Mouse (Mus musculus) Muller cell, postnatal 12 days (primary cell): Measurements from ENCODE around the gene Ptgir.
"Not testable (repeated sequence)": the region's sequence is repeated elsewhere in the genome, so short reads cannot be mapped to it uniquely, and the experiment has no call there.

ENCODE experiments used
- DNase-seq: peaks from one replicate; pipeline ENCODE4 v3.0.0-alpha.2; 2015; ENCODE audit errors: inconsistent ontology term

Ptgir gene

DNA sequence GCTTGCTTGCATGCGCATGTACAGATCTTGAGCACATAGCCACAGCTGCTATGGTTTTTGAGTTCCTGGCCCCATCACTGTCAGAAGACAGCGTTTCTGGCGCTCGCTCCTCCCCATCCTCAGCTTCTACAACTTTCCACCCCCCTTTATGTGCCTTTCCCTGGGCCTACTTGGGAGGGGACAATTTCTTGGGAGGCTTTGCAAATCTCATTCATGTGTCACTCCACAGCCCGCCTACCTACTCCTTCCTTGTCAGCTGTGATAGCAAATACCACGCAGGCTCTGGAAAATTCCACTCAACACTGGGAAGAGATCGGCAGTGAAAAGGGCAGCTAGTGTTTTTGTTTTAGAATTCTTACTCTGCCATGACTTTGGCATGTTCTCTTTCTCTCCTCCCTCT lies 34.0 kb downstream of the Ptgir start:
- DNase-seq, result no peak

DNA sequence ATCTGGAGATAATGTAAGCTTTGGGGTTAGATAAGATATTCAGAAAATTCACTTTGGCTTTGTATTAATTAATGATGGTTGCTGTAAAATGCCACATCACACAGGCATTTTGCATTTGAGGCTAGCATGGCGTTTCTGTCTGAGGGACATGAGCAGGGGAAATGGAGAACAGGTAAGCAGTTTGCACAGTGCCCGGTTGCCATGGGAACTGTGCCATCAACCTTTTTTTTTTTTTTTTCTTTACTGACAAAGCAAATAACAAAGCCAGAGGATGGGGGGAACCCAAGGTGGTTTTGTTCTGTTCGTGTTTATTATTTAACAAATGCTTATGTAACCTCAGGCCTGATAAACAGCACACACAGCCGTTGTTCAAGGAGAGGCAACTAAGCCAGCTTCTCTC lies 36.6 kb downstream of the Ptgir start:
- DNase-seq, result no peak

DNA sequence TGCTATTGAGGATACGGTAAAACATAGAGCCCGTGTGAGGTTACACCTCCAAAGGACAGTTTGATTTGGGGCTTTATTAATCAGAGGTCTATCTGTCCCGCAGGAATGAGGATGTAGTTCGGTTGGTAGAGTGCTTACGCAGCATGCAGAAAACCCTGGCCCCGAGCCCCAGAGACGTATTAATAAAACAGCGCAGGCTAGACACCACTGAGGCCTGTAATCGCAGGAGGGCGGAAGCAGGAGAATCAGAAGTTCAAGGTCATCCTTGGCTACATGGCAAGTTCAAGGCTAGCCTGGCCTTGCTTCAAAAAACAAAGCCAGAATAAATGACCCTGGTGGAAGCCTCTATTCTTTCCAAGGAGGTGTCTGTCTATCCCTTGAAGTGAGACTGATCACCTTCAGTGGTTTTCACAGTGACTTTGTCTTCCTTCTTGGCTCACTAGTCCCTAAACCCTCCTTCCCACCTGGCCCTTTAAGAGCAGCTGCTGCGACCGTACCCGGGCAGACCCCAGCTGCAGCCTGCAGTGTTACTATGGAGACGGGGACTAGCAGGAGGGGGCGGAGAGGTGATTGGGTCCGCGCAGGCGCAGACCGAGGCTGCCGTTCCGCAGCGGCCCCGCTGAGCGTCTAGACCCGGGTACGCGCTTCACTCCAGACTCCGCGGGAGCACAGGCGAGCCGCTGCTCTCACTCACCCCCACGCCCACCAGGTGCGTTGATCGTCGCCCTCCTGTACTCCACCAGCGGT lies 37.9 kb downstream of the Ptgir start, which contains the start of gene Pnmal2:
TSS of gene Pnmal2 (plus strand) at position 622 of the 747 bp plus-strand sequence.
- DNase-seq, result peak; percentile 87

DNA sequence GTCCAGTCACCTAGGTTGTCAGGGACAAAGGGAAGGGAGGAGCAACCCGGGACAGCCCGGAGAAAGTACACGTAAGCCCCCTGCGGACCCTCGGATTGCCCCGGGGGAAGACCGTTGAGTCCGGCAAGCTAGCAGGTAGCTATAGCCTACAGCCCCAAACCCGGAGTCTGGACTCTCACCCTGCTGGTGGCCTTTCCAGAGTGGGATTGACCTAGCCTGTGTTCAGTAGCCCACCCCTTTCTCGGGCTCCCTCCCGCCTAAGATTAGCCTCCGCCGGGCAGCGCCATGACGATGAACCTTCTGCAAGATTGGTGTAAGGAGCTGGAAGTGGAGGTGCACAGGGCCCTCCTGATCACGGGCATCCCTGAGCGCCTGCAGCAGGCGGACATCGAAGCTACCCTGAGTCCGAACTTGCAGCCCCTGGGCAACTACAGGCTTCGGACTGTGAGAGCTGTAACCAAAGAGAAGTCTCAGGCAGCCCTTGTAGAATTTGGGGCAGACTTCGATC lies 38.6 kb downstream of the Ptgir start:
- no peak for DNase-seq

DNA sequence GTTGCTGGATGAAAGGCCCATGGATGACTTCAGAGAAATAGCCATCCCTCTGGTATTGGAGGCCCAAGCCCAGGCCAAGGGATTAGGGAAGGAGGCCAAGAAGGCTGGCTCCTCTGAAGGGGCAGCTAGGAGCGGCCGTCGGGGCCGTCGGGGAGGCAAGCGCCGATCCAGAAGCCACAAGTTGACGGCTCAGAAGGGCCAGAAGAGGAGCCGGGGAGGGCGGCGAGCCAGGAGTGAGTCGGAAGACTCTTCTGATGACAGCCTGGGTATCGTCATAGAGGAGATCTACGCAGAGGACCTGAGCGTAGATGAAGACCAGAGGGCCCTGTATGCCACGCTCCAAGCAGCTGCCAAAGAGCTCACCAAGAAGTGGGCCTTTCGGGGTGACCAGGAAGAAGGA lies 39.1 kb downstream of the Ptgir start:
- DNase-seq, result no peak

DNA sequence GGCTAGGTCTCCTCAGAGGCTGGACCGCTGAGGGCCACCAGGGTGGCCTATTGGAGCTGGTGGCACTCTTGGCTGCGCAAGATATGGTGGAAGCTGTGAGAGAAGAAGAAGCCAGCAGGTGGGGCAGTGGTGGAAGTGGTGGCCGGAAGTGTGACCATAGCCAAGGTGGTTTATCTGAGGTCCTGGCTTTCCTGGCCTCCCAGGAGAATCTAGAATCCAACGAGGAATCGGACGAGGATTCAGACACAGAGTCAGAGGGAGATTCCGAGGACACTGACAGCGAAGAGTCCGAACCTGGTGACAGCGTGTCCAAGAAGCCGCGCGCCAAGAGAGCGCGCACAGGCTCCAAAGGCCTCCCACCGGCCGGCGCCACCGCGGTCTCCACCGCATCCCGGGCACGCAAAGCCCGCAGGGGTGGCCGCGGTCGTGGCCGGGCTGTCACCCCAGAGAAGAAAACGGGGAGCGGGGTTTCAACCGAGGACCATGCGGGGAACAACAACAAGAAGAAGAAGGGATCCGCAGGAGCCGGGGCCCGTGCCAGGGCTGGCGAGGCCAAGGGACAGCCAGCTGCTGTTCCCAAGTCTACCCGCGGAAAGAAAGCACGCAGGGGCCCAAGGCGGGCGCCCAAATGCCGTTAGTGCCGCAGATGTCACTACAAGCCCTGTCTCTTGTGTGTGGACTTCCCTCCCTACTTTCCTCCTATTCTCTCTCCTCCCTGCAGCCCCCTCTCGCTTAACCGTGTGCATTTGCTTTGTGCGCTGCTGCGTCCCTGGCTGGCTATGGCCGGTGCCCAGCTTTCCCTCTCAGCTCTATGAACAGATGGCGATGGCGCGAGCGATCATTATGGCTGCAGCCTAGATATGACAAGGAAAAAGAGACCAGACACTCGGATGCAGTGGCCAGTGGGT lies 40.4 kb downstream of the Ptgir start:
- DNase-seq, result peak; percentile 56

DNA sequence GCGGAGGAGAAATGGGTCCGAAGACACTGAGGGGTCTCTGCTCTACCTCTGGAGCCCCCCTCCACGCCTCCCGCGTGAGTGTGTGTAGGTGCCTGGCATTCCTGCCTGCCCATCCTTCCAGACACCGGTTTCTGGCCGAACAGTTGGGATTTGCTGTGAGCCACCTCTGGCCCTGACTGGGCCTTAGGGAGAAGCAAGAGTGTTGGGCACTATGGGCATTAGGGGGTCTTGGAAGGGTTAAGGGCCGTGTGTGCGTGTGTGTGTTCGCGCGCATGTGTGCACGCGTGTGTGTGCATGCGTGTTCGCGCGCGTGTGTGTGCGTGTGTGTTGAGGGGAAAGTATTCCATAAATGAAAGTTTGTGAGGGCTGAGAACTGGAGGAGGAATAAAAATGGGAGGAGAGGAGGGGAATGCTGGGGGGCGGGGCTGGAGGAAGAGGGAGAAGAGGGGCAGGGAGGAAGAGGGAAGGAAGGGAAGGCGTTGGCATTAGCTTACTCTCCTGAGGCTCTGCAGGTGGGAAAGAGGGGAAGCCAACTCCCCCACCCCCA lies 41.1 kb downstream of the Ptgir start:
- no peak for DNase-seq

DNA sequence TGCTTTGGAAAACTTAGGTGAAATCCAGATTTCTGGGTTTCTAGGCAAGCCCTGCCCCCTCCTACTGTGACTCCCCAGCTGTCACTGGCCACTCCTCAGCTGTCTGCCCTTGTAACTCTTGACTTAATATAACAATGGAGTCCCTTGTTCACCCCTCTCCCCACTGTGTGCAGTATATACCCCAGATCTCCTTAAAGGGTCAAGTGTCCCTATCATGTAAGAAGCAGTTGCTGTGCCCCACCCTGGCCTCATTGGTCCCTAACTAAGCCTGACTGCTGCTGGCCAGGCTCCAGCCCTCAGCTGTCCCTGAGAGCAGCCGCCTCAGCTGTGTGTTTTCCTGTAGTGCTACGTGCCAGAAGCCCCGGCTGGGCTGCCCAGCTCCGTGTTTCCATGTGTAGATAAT lies 41.7 kb downstream of the Ptgir start:
- DNase-seq, result no peak

DNA sequence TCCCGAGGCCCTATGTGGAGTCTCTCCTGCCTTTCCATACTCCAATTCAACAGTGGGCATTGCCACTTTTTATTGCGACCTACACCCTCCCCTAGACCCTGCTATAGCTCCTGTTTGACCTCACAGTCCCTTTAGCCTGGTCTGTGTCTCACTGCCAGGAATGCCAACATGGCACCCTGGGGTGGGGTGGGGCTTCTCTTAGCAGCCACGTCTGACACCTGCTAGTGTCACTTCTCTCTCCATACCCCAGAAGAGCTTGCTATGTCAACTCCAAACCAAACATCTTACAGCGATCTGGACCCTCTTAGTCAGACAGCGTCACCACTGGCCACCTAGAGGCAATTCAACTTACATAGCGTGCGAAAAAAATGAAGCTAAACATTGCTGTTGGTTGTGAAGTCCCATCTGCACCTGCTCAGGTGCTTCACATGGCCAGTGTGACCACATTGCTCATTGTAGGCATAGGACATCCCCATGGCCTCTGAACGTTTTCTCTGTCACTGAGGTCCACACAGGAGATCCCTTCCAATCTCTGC lies 42.7 kb downstream of the Ptgir start:
- no peak for DNase-seq

DNA sequence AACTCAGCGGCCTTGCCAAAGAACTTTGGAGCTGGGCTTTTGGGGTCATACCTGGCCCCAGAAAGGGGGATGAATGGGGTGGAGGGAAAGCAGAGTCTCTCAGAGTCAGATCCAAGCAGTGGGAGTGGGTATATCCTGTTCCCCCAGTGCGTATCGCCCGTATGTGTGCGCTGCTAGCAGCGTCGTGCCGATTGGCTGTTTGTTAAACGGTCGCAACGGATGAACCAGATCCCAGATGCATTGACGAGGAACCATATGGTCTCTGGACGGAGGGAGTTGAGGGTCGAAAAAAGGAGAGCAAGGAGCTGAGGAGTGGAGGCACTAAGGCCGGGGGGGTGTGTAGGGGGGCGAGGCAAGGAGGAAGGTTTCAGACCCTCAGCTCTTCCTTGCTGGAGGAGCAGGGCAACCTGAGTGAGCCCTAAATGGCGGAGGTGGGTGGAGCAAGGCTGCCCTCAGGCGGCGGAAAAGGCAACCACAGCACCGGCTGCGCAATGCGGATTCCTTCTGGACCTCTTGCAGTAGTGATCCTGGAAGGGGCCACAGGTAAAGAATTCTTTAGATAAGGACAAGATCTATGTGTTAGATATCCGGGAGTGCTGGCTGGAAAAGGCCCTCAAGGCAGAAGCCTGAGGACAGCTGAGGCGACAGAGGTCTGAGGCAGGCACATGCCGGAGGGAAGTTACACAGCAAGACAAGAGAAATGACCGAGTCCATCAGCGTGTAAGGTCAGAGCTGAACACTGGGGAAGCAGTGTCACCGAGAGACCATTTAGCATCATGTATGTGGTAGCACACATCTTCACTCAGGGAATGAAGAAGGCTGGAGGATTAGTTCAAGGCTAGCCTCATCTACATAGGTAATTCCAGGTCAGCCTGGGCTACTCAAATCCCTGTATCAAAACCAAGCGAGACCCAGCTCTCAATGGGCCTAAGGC lies 43.9 kb downstream of the Ptgir start:
- peak; percentile 74 for DNase-seq

DNA sequence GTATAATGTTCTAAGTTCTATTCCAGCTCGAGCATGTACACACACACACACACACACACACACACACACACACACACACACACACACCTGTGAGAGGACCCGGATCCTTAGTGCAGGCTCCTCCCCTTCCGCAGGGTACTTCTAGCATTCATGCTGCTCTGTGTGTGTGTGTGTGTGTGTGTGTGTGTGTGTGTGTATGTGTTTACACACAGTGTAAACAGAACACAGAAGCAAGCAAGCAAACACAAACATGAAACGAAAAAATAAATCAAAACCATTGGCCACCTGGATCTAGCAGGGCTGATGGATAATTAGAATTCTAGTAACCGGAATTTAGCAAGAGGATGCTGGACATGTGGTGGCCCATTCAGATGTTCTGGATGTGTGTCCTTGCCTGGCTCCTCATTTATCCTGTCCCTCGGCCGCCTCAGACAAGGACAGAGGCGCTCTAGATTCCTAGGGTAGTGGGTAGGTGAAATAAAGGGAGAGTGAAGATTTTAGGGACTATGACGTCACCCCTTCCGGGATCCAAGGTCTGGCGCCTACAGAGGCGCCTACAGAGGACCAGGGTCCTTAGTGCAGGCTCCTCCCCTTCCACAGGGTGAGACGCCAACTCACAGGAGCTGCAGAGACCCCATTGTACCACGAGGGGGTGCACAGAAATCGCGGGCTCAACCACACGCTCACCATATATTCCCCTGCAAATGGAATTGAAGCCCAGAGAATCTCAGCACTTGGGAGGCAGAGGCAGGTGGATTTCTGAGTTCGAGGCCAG lies 44.8 kb downstream of the Ptgir start:
- DNase-seq, result peak; percentile 78

DNA sequence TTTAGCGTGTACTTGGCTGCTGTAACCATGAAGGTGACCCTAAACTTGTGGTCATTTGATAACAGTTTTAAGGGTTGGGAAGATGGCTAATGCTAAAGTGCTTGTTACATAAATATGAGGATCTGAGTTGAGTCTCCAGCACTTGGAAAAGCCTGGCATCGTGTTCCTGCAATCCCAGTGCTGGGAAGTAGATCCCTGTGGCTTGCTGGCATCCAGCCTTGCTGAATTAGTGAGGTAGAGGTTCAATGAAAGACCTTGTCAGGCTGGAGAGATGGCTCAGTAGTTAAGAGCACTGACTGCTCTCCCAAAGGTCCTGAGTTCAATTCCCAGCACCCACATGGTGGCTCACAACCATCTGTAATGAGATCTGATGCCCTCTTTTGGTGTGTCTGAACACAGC lies 47.5 kb downstream of the Ptgir start:
- DNase-seq, result not testable (repeated sequence)

DNA sequence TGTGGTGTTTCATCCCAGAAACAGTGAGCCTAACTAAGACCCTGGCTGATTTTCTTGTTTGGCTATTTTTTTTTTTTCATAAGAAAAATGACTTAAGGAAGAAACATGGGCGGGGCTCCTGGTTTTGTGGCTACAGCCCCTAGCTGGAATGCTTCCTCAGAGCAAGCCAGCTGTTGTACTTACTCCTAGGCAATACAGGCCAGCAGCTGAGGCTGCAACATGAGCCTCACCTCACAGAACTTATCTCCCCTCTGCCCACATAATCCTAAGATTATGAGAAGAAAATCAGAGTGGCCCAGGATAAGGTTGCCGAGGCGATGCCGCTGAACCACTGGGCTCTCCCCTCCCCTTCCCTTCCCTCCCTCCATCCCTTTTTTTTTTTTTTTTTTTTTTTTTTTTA lies 49.4 kb downstream of the Ptgir start:
- no peak for DNase-seq

DNA sequence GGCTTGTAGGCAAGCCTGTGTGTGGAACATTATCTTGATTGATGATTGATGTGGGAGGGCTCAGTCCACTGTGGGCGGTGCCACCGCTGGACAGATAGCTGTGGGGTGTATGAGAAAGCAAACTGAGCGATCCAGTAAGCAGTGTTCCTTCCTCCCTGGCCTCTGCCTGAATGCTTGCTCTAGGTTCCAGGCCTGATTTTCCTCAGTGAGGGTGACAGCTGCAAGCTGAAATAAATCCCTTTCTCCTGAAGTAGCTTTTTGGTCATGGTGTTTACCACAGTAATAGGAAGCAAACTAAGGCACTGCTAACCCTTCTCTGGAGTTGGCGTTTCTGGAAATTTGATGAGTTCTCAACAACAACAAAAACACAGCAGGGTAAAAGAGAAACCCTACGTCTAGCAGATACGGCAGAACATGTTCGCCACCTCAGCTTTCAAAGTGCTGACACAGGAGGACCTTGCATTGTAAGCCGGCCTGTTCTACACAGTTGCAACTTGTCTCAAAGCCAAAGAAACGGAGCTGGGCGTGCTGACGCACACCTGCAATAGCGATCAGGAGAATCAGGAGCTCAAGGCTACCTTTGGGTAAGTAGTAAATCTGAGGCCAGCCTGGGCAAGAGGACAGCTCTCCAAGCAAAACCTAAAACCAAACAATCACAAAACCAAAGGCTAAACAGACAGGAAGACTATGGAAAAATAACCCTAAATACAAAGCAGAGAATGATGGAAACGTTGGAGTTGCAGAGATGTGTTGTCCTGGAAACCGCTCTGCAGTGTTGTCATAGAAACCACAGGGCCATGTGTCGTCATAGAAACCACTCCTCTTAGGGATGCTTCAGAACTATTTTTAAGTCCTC lies 50.3 kb downstream of the Ptgir start:
- DNase-seq, result no peak

DNA sequence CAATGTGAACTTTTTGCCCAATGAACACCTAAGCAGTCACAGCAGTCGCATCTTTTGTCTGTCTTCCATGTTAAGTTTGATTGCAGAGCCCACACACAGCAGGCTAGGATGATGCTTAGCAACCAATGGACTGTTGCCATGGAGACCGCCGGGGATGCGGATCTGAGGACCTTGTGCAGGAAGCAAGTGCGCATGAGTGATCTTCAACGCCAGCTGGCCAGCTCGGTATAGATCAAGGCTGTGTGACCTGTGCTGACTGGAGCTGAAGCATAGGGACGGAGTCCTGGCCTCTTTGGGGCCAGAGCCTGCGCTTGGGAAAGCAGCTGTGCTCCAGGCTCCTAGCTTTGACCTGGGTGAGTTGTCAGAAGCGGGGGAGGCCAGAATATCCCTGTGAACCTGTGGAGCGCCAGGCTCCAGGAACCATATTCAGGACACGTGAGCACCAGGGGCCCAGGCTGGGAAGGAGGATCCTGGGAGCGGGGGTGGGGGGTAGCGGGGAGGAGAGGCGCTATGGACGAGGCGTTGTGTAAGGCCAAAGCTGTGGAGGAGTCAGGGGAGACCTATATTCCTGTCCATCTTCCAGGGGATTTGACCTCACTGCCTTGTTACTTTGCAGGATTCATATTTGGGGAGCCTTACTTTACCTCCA lies 53.4 kb downstream of the Ptgir start, which contains the start of gene Pnmal1:
TSS of gene Pnmal1 (plus strand) at position 141 of the 649 bp plus-strand sequence.
- DNase-seq, result peak; percentile 51
